12 mouse cellular contexts compared by ENCODE assay signal in genomic region chr11:96320688-96321087, GRCm38 (mm10). TPM values are rescaled to one million over a fixed set of nuclear protein-coding genes. Genes with fewer than 3 reads are reported as not detected.
DNase-seq lines count a peak whose midpoint lies in the region; ATAC-seq and TF ChIP-seq lines count a peak whose summit lies in the region.
"Had no signal": no experiment of that assay in that cellular context is flagged by ENCODE, and none has a peak within 500 bp of the region (broad histone marks: within the 10 kb centered on the region; RNA-seq: fewer than 3 reads in every experiment).

No protein-coding gene starts in this region.

- no peaks in the 10 kb centered on the region; the same call in 1 of the 2 replicates for H3K4me1 ChIP-seq in liver, embryonic 11.5 days (replicated peaks; ENCODE audit: control insufficient read depth, insufficient read depth, low read length)
- no peaks in the 10 kb centered on the region; the same call in 1 of the 2 replicates for H3K4me1 ChIP-seq in hindbrain, embryonic 16.5 days (ENCODE audit: control insufficient read depth, insufficient read depth, low read depth, low read length)
- peaks cover 82% of the 10 kb centered on the region for H3K4me1 ChIP-seq in neural tube, embryonic 15.5 days

- H3K9ac ChIP-seq in liver, embryonic 11.5 days (ENCODE audit: low read depth, low read length) = peak overlapping the region; percentile 62
- peak overlapping the region; percentile 56 for H3K9ac ChIP-seq in hindbrain, embryonic 16.5 days (ENCODE audit: low read depth, low read length)
- peak overlapping the region; percentile 78 for H3K9ac ChIP-seq in neural tube, embryonic 15.5 days (replicated peaks)
- H3K9ac ChIP-seq: embryonic facial prominence, embryonic 13.5 days; midbrain, embryonic 12.5 days had no signal

- DNase-seq in liver, embryonic 11.5 days (ENCODE audit: low spot score) = no peak
- DNase-seq in liver = no peak
- peak; percentile 48 to 56 for DNase-seq in kidney, postnatal 25 days
- DNase-seq in spleen, postnatal 14 days (ENCODE audit: low spot score in 2 of 2) = no peak
- no peak for DNase-seq in left cerebral cortex, adult 18-20 months (ENCODE audit: low spot score in 2 of 2)
- no peak for DNase-seq in layer of hippocampus, adult 2 months (ENCODE audit: low spot score in 2 of 2)
- DNase-seq: left cerebral cortex, postnatal 4 days had no signal

- peak overlapping the region; percentile 69 for H3K4me2 ChIP-seq in liver, embryonic 11.5 days
- H3K4me2 ChIP-seq in hindbrain, embryonic 16.5 days (ENCODE audit: low read length) = peak overlapping the region; percentile 62
- peak overlapping the region; percentile 87 for H3K4me2 ChIP-seq in neural tube, embryonic 15.5 days
- H3K4me2 ChIP-seq: embryonic facial prominence, embryonic 13.5 days; midbrain, embryonic 12.5 days had no signal

- no peaks in the 10 kb centered on the region for H3K9me3 ChIP-seq in liver, embryonic 11.5 days (ENCODE audit: control insufficient read depth, low read length)
- H3K9me3 ChIP-seq in hindbrain, embryonic 16.5 days (ENCODE audit: control insufficient read depth, low read length) = no peaks in the 10 kb centered on the region
- H3K9me3 ChIP-seq in neural tube, embryonic 15.5 days (replicated peaks) = no peaks in the 10 kb centered on the region
- H3K9me3 ChIP-seq: embryonic facial prominence, embryonic 13.5 days; midbrain, embryonic 12.5 days had no signal

- TF ChIP-seq CTCF in layer of hippocampus, adult 2 months (conservative IDR thresholded peaks at IDR 0.05) = no peak

- H3K4me3 ChIP-seq in liver, embryonic 11.5 days (ENCODE audit: low read depth, low read length) = peak overlapping the region; percentile 51
- H3K4me3 ChIP-seq in hindbrain, embryonic 16.5 days (ENCODE audit: low read length) = peak overlapping the region; percentile 48
- H3K4me3 ChIP-seq in neural tube, embryonic 15.5 days (replicated peaks) = peak overlapping the region; percentile 60
- H3K4me3 ChIP-seq in layer of hippocampus, adult 2 months = no peak overlapping the region
- H3K4me3 ChIP-seq: embryonic facial prominence, embryonic 13.5 days; midbrain, embryonic 12.5 days had no signal

- H3K27ac ChIP-seq in liver, embryonic 11.5 days (ENCODE audit: low read depth, low read length) = peak overlapping the region; percentile 83
- peak overlapping the region; percentile 91 for H3K27ac ChIP-seq in hindbrain, embryonic 16.5 days (ENCODE audit: low read depth, low read length)
- H3K27ac ChIP-seq in neural tube, embryonic 15.5 days (replicated peaks) = peak overlapping the region; percentile 99
- H3K27ac ChIP-seq in layer of hippocampus, adult 2 months = no peak overlapping the region
- H3K27ac ChIP-seq: embryonic facial prominence, embryonic 13.5 days; midbrain, embryonic 12.5 days had no signal

- H3K36me3 ChIP-seq in liver, embryonic 11.5 days (ENCODE audit: control insufficient read depth, insufficient read depth, low read length) = no peaks in the 10 kb centered on the region
- H3K36me3 ChIP-seq in hindbrain, embryonic 16.5 days (ENCODE audit: control insufficient read depth, insufficient read depth, low read length) = no peaks in the 10 kb centered on the region
- no peaks in the 10 kb centered on the region for H3K36me3 ChIP-seq in neural tube, embryonic 15.5 days
- H3K36me3 ChIP-seq: embryonic facial prominence, embryonic 13.5 days; midbrain, embryonic 12.5 days had no signal

- H3K27me3 ChIP-seq in liver, embryonic 11.5 days (replicated peaks; ENCODE audit: control insufficient read depth, insufficient read depth, low read length) = peaks cover 96% of the 10 kb centered on the region
- peaks cover 21% of the 10 kb centered on the region for H3K27me3 ChIP-seq in hindbrain, embryonic 16.5 days (replicated peaks; ENCODE audit: control insufficient read depth, insufficient read depth, low read length)
- no peaks in the 10 kb centered on the region for H3K27me3 ChIP-seq in neural tube, embryonic 15.5 days (replicated peaks)

- no peak for ATAC-seq in liver, embryonic 11.5 days (replicated peaks; ENCODE audit: low FRiP score)
- peak; percentile 26; the same call in 1 of the 2 replicates for ATAC-seq in hindbrain, embryonic 16.5 days
- no peak for ATAC-seq in neural tube, embryonic 15.5 days (ENCODE audit: low FRiP score)

- WGBS in liver, embryonic 11.5 days = 15% methylated on average over 17 of the region's 17 CpGs
- WGBS in hindbrain, embryonic 16.5 days = 4% methylated on average over 14 of the region's 17 CpGs
- 8% methylated on average over 17 of the region's 17 CpGs for WGBS in neural tube, embryonic 15.5 days

RNA-seq across cellular contexts. Expression of gene Hoxb3, which starts 2.4 kb away (rescaled TPM):
- polyA plus RNA-seq in liver, embryonic 11.5 days (2014; fragmentation: Nextera tagmentation; extraction: Ambion mirVana) = 0.97 and 1.3 TPM in 2 replicates
- 4.8 and 5.6 TPM in 2 replicates for polyA plus RNA-seq in hindbrain, embryonic 16.5 days (2015; fragmentation: Nextera tagmentation; extraction: Ambion mirVana)
- 8.0 and 12.6 TPM in 2 replicates for polyA plus RNA-seq in neural tube, embryonic 15.5 days (2015; fragmentation: Nextera tagmentation; extraction: Ambion mirVana)
- not detected for total RNA-seq in left cerebral cortex, adult 18-20 months (2021)
- total RNA-seq in layer of hippocampus, adult 2 months (2021) = not detected
- total RNA-seq: left cerebral cortex, postnatal 4 days had no signal
- polyA plus RNA-seq: embryonic facial prominence, embryonic 13.5 days; frontal cortex, adult 2 months; midbrain, embryonic 12.5 days had no signal

RNA-seq across cellular contexts. Expression of gene Hoxb4, which starts 2.6 kb away (rescaled TPM):
- polyA plus RNA-seq in liver, embryonic 11.5 days (2014; fragmentation: Nextera tagmentation; extraction: Ambion mirVana) = 0.71 and 1.1 TPM in 2 replicates
- 2.5 and 3.3 TPM in 2 replicates for polyA plus RNA-seq in hindbrain, embryonic 16.5 days (2015; fragmentation: Nextera tagmentation; extraction: Ambion mirVana)
- 3.7 and 5.0 TPM in 2 replicates for polyA plus RNA-seq in neural tube, embryonic 15.5 days (2015; fragmentation: Nextera tagmentation; extraction: Ambion mirVana)
- total RNA-seq in left cerebral cortex, adult 18-20 months (2021) = not detected
- not detected for total RNA-seq in layer of hippocampus, adult 2 months (2021)
- total RNA-seq: left cerebral cortex, postnatal 4 days had no signal
- polyA plus RNA-seq: frontal cortex, adult 2 months; midbrain, embryonic 12.5 days had no signal

RNA-seq across cellular contexts. Expression of gene Hoxb5, which starts 17.6 kb away (rescaled TPM):
- polyA plus RNA-seq in liver, embryonic 11.5 days (2014; fragmentation: Nextera tagmentation; extraction: Ambion mirVana) = 3.7 and 4.5 TPM in 2 replicates
- polyA plus RNA-seq in hindbrain, embryonic 16.5 days (2015; fragmentation: Nextera tagmentation; extraction: Ambion mirVana) = 120 and 133 TPM in 2 replicates
- polyA plus RNA-seq in neural tube, embryonic 15.5 days (2015; fragmentation: Nextera tagmentation; extraction: Ambion mirVana) = 39.5 and 106 TPM in 2 replicates
- total RNA-seq in left cerebral cortex, adult 18-20 months (2021) = not detected
- not detected for total RNA-seq in layer of hippocampus, adult 2 months (2021)
- total RNA-seq: left cerebral cortex, postnatal 4 days had no signal
- polyA plus RNA-seq: frontal cortex, adult 2 months; midbrain, embryonic 12.5 days had no signal

RNA-seq across cellular contexts. Expression of gene Hoxb6, which starts 28.4 kb away (rescaled TPM):
- polyA plus RNA-seq in liver, embryonic 11.5 days (2014; fragmentation: Nextera tagmentation; extraction: Ambion mirVana) = 1.9 and 2.4 TPM in 2 replicates
- polyA plus RNA-seq in hindbrain, embryonic 16.5 days (2015; fragmentation: Nextera tagmentation; extraction: Ambion mirVana) = 49.9 and 53.3 TPM in 2 replicates
- 109 and 135 TPM in 2 replicates for polyA plus RNA-seq in neural tube, embryonic 15.5 days (2015; fragmentation: Nextera tagmentation; extraction: Ambion mirVana)
- not detected for total RNA-seq in left cerebral cortex, adult 18-20 months (2021)
- total RNA-seq in layer of hippocampus, adult 2 months (2021) = not detected
- total RNA-seq: left cerebral cortex, postnatal 4 days had no signal
- polyA plus RNA-seq: frontal cortex, adult 2 months; midbrain, embryonic 12.5 days had no signal

RNA-seq across cellular contexts. Expression of gene Hoxb2, which starts 29.6 kb away (rescaled TPM):
- polyA plus RNA-seq in liver, embryonic 11.5 days (2014; fragmentation: Nextera tagmentation; extraction: Ambion mirVana) = 11.2 and 11.3 TPM in 2 replicates
- polyA plus RNA-seq in hindbrain, embryonic 16.5 days (2015; fragmentation: Nextera tagmentation; extraction: Ambion mirVana) = 20.0 and 20.8 TPM in 2 replicates
- 33.7 and 42.3 TPM in 2 replicates for polyA plus RNA-seq in neural tube, embryonic 15.5 days (2015; fragmentation: Nextera tagmentation; extraction: Ambion mirVana)
- not detected for total RNA-seq in left cerebral cortex, adult 18-20 months (2021)
- total RNA-seq in layer of hippocampus, adult 2 months (2021) = not detected
- total RNA-seq: left cerebral cortex, postnatal 4 days had no signal
- polyA plus RNA-seq: frontal cortex, adult 2 months had no signal

Comparison
In these comparisons a context has a peak if more than half of its experiments do, and no peak if none do; other contexts are left out.
1. DNase-seq: peak in kidney, postnatal 25 days (2 of 2); none in liver, embryonic 11.5 days (single experiment), liver (single experiment), spleen, postnatal 14 days (0 of 2), left cerebral cortex, adult 18-20 months (0 of 2) and layer of hippocampus, adult 2 months (0 of 2).
2. Peak in every context shown above with its lines, with median percentiles within 50 percentile points of each other: H3K4me2 ChIP-seq and H3K9ac ChIP-seq.